Mouse (Mus musculus) bone marrow macrophage, adult 2 months (primary cell): ENCODE results near the gene Nr1i2.

Source experiments
- CTCF ChIP-seq: IDR thresholded peaks from 2 replicates; pipeline ENCODE4 v1.5.1; 2012; ENCODE audit warnings: low read depth, mild to moderate bottlenecking, low read length, moderate library complexity
- POLR2A ChIP-seq: IDR thresholded peaks from 2 replicates; pipeline ENCODE4 v1.6.1; 2012; ENCODE audit warnings: mild to moderate bottlenecking, low read depth, low read length, borderline replicate concordance

DNA sequence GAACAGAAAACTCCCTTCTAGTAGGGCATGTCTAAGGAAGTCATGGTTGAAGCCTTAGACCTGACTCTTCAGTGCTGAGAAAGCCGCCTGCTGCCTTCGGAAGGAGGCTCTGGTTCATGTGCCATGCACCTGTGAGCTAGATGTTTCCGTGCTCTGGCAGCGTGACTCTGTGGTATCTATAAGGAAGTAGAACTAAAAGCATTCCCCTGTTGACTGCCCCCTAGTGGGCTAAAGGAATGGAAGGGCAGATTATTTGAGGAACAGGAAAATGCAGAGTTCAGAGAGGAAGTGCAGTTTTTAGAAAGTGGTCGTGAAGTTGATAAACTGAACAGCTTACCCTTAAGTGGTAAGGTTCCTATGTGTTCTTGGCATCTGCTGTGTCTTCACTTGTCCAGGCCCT is 54.9 kb downstream of the Nr1i2 start:
- no peak for TF ChIP-seq POLR2A
- TF ChIP-seq CTCF = peak; percentile 13; the same call in 1 of the 2 replicates
